Mouse (Mus musculus) bone marrow macrophage, adult 2 months (primary cell): ENCODE measurements around the gene Cyp21a1. TPM values are rescaled to one million over a fixed set of nuclear protein-coding genes. Genes with fewer than 3 reads are reported as not detected.
"Not testable (repeated sequence)": the region's sequence is repeated elsewhere in the genome, so short reads cannot be mapped to it uniquely, and the experiment has no call there.

Source experiments
- H3K27ac ChIP-seq: 2 replicates; pipeline ENCODE4 v1.5.1; 2012; ENCODE audit warnings: low read depth, low read length; ENCODE audit not compliant: insufficient read depth
- H3K4me1 ChIP-seq: 2 replicates; pipeline ENCODE4 v1.6.1; 2012; ENCODE audit warnings: low read length; ENCODE audit not compliant: control insufficient read depth, insufficient read depth
- H3K4me3 ChIP-seq: 2 replicates; pipeline ENCODE4 v1.5.1; 2012; ENCODE audit warnings: mild to moderate bottlenecking, low read length, moderate library complexity; ENCODE audit not compliant: insufficient read depth
- CTCF ChIP-seq: IDR thresholded peaks from 2 replicates; pipeline ENCODE4 v1.5.1; 2012; ENCODE audit warnings: low read depth, mild to moderate bottlenecking, low read length, moderate library complexity
- POLR2A ChIP-seq: IDR thresholded peaks from 2 replicates; pipeline ENCODE4 v1.6.1; 2012; ENCODE audit warnings: mild to moderate bottlenecking, low read depth, low read length, borderline replicate concordance
- polyA plus RNA-seq: library from polyadenylated mRNA; stranded (reverse); fragments of >200 nt; gene quantifications from 2 replicates; pipeline ENCODE4 v1.2.4, GENCODE M21; 2012; ENCODE audit not compliant: missing spikeins, insufficient read depth, insufficient read length

Gene Cyp21a1
- polyA plus RNA-seq, 1 experiment: not detected

DNA sequence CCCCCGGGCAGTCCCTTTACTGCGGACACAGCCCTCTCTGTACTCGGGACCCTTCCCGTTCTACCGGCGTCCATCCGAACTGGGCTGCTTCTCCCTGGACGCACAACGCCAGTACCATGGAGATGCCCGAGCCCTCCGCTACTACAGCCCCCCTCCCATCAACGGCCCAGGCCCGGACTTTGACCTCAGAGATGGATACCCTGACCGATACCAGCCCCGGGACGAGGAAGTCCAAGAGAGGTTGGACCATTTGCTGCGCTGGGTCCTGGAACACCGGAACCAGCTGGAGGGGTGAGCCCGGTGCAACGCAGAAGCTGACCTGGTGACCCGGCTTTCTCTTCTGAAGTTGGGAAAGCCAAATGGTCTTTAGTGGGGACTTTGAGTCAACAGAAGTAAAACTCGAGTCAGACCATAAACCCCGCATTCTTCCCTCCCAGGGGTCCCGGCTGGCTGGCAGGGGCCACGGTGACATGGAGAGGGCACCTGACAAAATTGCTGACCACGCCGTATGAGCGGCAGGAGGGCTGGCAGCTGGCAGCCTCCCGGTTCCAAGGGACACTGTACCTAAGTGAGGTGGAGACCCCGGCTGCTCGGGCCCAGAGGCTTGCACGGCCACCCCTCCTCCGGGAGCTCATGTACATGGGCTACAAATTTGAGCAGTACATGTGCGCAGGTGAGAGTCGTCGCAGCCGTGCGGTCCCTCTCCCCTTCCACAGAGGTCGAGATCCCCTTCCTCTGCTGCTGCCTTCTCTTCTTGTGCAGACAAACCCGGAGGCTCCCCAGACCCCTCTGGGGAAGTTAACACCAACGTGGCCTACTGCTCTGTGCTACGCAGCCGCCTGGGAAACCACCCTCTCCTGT is 33.3 kb upstream of the Cyp21a1 start:
- TF ChIP-seq CTCF (no peak), POLR2A (no peak)
- Histone ChIP-seq H3K4me3 (peak overlapping the region; percentile 94), H3K4me1 (peaks cover 5% of the 10 kb centered on the region), H3K27ac (peak overlapping the region; percentile 37)

DNA sequence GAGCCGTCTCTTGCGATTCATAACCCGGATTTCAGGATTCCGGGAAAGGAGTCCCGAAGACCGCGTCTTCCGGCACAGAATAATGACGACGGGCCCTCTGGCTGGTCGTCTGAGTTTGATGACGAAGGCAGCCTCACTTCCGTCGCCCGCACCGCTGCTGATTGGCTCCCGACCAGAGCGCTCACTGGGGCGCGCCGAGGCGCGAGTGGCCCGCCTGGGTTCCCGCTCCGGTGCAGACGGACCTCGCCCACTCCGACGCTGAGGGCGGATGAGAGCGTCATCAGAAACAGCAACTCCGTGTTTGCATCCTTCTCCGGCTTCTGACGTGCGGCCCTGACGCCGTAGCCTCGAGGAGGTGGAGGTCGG is 32.5 kb upstream of the Cyp21a1 start, which contains the start of the genes Stk19 and Dxo:
Gene Stk19 (minus strand): TSS at position 90 of the 366 bp plus-strand sequence.
Gene Dxo (plus strand): TSS at position 164 of the 366 bp plus-strand sequence.
- H3K27ac ChIP-seq: peak within 1 kb of the TSS; percentile 53
- TF ChIP-seq POLR2A (0 out of 2 replicates have a peak, but pooled peaks have one; percentile 44), CTCF (no peak)
- peaks cover 5% of the 10 kb centered on the region for H3K4me1 ChIP-seq
- H3K4me3 ChIP-seq: peak within 1 kb of the TSS; percentile 94

DNA sequence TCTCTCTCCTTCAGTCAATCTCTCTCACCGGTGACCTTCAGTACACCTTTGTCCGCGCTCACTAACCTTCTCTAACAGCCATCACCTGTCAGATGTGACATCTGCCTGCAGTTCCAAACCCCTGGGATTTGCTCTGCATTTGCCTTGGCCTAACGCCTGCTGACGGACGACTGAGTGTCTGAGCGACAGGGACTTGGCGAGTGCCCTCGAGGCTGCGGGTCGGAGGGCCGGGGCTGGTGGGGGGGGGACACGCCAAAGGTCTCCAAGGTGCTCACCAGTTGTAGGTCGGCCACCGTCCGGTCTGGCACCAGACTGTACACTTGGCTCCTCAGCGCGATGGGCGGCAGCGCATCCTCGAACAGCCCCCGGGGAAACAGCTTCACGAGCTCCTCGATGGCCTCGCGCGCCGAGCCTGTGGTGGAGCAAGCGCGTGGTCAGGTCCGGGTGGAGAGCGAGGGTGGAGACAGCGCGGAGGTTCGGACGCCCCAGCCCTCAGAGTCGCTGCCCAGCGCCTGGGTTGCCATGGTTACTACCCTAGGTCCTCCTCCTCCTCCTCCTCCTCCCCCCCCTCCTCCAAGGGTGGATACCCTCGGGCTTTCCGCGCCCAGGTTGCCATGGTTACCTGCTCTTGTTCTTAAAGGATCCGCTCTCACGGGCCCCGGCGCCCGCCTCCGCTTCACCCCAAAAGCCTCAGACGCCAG is 31.9 kb upstream of the Cyp21a1 start:
- Histone ChIP-seq H3K4me3 (peak overlapping the region; percentile 94), H3K27ac (peak overlapping the region; percentile 53), H3K4me1 (peaks cover 5% of the 10 kb centered on the region)
- TF ChIP-seq CTCF: no peak
- TF ChIP-seq POLR2A: no peak

GRCm38 (mm10) chr17:34830776-34831175 is 26.4 kb upstream of the Cyp21a1 start:
- H3K27ac ChIP-seq, H3K4me1 ChIP-seq, H3K4me3 ChIP-seq: not testable (repeated sequence)

GRCm38 (mm10) chr17:34814818-34815370 is 10.5 kb upstream of the Cyp21a1 start:
- Histone ChIP-seq H3K4me3 (no peak overlapping the region), H3K27ac (no peak overlapping the region), H3K4me1 (no peaks in the 10 kb centered on the region)
- TF ChIP-seq POLR2A: no peak
- TF ChIP-seq CTCF: no peak

DNA sequence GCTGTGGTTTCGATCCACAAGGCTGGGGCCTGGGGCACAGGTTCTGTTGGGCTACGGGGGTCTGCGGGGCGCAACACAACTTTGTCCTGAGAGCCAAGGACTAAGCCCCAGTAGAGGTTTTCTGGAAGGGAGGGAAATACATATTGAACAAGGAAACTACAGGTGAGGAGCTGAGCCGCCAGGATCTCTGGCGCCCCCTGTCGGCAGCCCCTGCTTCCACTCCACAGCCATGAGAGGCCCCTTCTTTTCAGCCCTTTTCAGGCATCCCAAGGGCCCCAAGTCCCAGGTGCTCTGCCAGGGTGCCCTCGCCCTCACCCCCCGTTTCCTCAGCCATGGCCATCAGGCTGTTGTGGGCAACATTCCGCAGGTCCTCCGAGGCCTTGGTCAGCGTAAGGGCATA is 9.4 kb upstream of the Cyp21a1 start:
- H3K27ac ChIP-seq, H3K4me3 ChIP-seq, H3K4me1 ChIP-seq: not testable (repeated sequence)
- TF ChIP-seq CTCF: peak; percentile 87

DNA sequence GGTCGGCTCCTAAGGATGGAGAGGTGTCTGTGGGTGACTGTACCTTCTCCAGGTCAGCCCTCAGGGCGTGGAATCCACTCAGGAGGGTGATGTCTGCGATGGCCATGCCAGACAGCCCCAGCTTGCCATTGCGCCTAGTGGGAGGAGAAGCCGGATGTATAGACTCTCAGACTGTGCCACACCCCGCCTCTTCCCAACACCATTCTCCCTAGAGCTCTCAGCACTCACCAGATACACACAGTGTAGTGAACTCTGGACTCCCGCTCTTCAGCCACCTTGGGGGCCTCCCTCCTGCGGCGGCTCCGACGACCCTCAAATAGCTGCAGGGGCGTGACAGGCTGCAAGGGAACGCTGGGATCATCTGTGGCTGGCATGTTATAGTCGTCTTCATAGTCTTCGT is 6.9 kb upstream of the Cyp21a1 start:
- TF ChIP-seq POLR2A (no peak), CTCF (no peak)
- H3K4me3 ChIP-seq: no peak overlapping the region
- no peaks in the 10 kb centered on the region for H3K4me1 ChIP-seq
- H3K27ac ChIP-seq: no peak overlapping the region

DNA sequence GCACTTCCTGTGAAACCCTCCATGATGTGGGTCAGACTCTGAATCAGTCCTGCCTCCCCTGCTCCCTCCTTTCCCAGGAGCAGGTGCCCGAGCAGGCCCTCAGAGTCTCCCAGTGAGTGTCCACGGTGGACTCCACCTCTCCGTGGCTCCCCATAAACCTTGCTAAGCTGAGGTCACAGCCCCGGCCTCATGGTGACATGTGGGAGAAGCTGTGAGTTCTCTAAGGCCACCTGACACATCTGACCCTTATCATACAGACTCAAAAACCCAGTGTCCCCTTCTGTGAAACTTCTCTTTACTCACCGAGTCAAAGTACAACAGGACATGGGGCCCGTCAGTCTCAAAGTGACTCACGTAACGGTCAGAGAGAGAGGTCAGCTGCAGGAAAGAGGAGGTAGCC is 6.5 kb upstream of the Cyp21a1 start:
- not testable (repeated sequence) for H3K4me1 ChIP-seq, H3K27ac ChIP-seq, H3K4me3 ChIP-seq

- H3K27ac ChIP-seq, H3K4me3 ChIP-seq, H3K4me1 ChIP-seq: not testable (repeated sequence)
Measured at GRCm38 (mm10) chr17:34810411-34810810, 6.0 kb upstream of the Cyp21a1 start.

GRCm38 (mm10) chr17:34808599-34809205 is 4.3 kb upstream of the Cyp21a1 start:
- Histone ChIP-seq H3K27ac (no peak overlapping the region), H3K4me1 (no peaks in the 10 kb centered on the region), H3K4me3 (no peak overlapping the region)
- TF ChIP-seq POLR2A (no peak), CTCF (no peak)

DNA sequence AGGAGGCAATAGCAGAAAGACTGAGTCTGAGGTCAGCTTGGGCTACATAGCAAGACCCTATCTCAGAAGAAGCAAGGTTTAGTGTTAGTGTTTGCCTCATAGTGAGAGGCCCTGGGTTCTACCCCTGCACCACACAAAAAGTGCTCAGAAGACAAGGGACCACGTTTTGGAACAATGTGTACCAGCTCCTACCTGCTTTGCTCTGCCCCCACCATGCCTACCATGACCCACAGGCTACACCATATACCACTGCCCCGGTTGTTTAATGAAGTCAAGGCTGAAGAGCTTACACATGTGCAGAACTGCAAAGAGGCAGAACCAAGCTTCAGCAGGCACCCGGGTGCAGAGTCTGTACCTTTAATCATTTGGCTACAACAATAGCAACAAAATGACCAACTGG is 2.8 kb upstream of the Cyp21a1 start:
- Histone ChIP-seq H3K27ac (no peak overlapping the region), H3K4me1 (no peaks in the 10 kb centered on the region), H3K4me3 (no peak overlapping the region)
- TF ChIP-seq POLR2A: no peak
- TF ChIP-seq CTCF: no peak
